Mouse (Mus musculus): ENCODE measurements around the gene Srsf3.
A peak's percentile ranks its signal among the peaks of the same experiment; 100 is the strongest.

Srsf3 gene

GRCm38 (mm10) chr17:29044146-29044924 is 11.9 kb downstream of the Srsf3 start:
- no peak for DNase-seq (ENCODE audit: low read depth in 1 of 2, low spot score in 2 of 2)

GRCm38 (mm10) chr17:29044925-29045319 is 12.5 kb downstream of the Srsf3 start:
- DNase-seq (ENCODE audit: low read depth in 1 of 2, low spot score in 2 of 2): no peak

- DNase-seq (ENCODE audit: low read depth in 1 of 2, low spot score in 2 of 2): no peak
Observed at GRCm38 (mm10) chr17:29045741-29046530, 13.5 kb downstream of the Srsf3 start.

GRCm38 (mm10) chr17:29046863-29047262 is 14.4 kb downstream of the Srsf3 start:
- DNase-seq (ENCODE audit: low read depth in 1 of 2, low spot score in 2 of 2): no peak

GRCm38 (mm10) chr17:29047697-29048514 is 15.5 kb downstream of the Srsf3 start:
- no peak for DNase-seq (ENCODE audit: low read depth in 1 of 2, low spot score in 2 of 2)

GRCm38 (mm10) chr17:29048748-29049507 is 16.5 kb downstream of the Srsf3 start:
- peak in 1 of 2 experiments; percentile 75 for DNase-seq (ENCODE audit: low read depth in 1 of 2, low spot score in 2 of 2)

- no peak for DNase-seq (ENCODE audit: low read depth in 1 of 2, low spot score in 2 of 2)
Observed at GRCm38 (mm10) chr17:29049508-29049889, 17.1 kb downstream of the Srsf3 start.

GRCm38 (mm10) chr17:29049923-29050322 is 17.5 kb downstream of the Srsf3 start:
- DNase-seq (ENCODE audit: low read depth in 1 of 2, low spot score in 2 of 2): no peak

- DNase-seq (ENCODE audit: low read depth in 1 of 2, low spot score in 2 of 2): no peak
Observed at GRCm38 (mm10) chr17:29050791-29051190, 18.4 kb downstream of the Srsf3 start.

- DNase-seq (ENCODE audit: low read depth in 1 of 2, low spot score in 2 of 2): no peak
Observed at GRCm38 (mm10) chr17:29053067-29053466, 20.6 kb downstream of the Srsf3 start.

GRCm38 (mm10) chr17:29053841-29054240 is 21.4 kb downstream of the Srsf3 start:
- no peak for DNase-seq (ENCODE audit: low read depth in 1 of 2, low spot score in 2 of 2)

GRCm38 (mm10) chr17:29054429-29054828 is 22.0 kb downstream of the Srsf3 start:
- DNase-seq (ENCODE audit: low read depth in 1 of 2, low spot score in 2 of 2): no peak

GRCm38 (mm10) chr17:29055586-29055985 is 23.2 kb downstream of the Srsf3 start:
- DNase-seq (ENCODE audit: low read depth in 1 of 2, low spot score in 2 of 2): no peak

GRCm38 (mm10) chr17:29056207-29056606 is 23.8 kb downstream of the Srsf3 start:
- no peak for DNase-seq (ENCODE audit: low read depth in 1 of 2, low spot score in 2 of 2)

- no peak for DNase-seq (ENCODE audit: low read depth in 1 of 2, low spot score in 2 of 2)
Observed at GRCm38 (mm10) chr17:29056699-29057151, 24.3 kb downstream of the Srsf3 start.

GRCm38 (mm10) chr17:29057361-29057890 is 25.0 kb downstream of the Srsf3 start:
- no peak for DNase-seq (ENCODE audit: low read depth in 1 of 2, low spot score in 2 of 2)

GRCm38 (mm10) chr17:29057961-29058360 is 25.5 kb downstream of the Srsf3 start:
- DNase-seq (ENCODE audit: low read depth in 1 of 2, low spot score in 2 of 2): no peak

GRCm38 (mm10) chr17:29058487-29058886 is 26.1 kb downstream of the Srsf3 start:
- DNase-seq (ENCODE audit: low read depth in 1 of 2, low spot score in 2 of 2): no peak

- no peak for DNase-seq (ENCODE audit: low read depth in 1 of 2, low spot score in 2 of 2)
Observed at GRCm38 (mm10) chr17:29059581-29059980, 27.2 kb downstream of the Srsf3 start.

- no peak for DNase-seq (ENCODE audit: low read depth in 1 of 2, low spot score in 2 of 2)
Observed at GRCm38 (mm10) chr17:29060946-29061345, 28.5 kb downstream of the Srsf3 start.
